Mouse (Mus musculus): ENCODE results near the gene Lmnb2. TPM values are rescaled to one million over a fixed set of nuclear protein-coding genes. Genes with fewer than 3 reads are reported as not detected.

The Lmnb2 gene
- polyA plus RNA-seq, 1 experiment = 66.4 TPM

DNA sequence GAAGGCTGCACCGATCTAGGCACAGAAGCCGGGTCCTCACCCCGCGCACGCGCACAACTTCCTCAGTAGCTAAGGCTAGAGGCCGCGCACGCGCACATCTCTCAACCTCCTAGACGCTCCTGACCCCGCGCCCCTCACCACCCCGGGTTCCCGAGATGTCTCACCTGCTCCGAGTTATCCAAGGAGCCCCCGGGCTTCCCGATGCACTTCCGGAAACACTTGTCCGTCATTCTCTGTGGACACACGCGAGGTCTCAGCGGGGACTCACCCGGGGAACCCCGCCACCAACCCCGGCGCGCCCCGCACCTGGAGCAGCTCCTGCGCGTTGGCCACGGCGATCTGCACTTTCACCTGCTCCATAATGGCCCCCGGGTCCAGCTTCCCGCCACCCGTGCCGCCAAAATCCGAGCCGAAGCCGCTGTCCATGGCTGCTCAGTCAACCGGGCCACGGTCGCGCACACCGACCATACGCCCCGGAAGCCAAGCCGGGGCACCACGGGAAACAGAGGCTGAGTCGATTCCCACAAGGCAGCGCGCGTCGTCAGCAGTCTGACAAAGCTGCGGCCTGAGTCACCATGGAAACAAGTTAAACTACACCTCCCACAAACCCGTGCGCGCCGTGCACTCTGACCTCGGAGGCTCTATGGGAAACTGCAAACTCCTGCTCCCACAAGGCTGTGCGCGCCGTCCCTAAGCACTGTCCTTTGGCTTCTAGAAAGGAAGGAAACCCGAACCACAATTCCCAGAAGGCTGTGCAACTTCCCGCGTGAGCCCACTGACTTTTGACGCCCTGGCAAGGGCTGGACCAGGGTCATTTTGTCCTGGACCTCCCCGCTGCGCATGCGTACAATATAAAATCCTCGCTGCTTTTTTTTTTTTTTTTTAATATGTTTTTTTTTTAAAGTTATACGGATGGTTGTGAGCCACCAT, 17.5 kb downstream of the Lmnb2 start, which contains the start of gene Timm13:
Gene Timm13, minus strand, starts transcription at position 652 of the 930 bp plus-strand sequence.
- H3K79me2 ChIP-seq (ENCODE audit: control insufficient read depth, insufficient read depth) = peaks cover 27% of the 10 kb centered on the region
- peaks cover 56% of the 10 kb centered on the region for H3K36me3 ChIP-seq (ENCODE audit: control insufficient read depth, insufficient read depth)
- TF ChIP-seq CTCF (IDR thresholded peaks at IDR 0.05; ENCODE audit: control insufficient read depth, insufficient read depth, insufficient read length) (no peak), CEBPB (IDR thresholded peaks at IDR 0.05; ENCODE audit: low read depth) (no peak), MYOG (IDR thresholded peaks at IDR 0.05; ENCODE audit: control insufficient read depth, extremely low read depth, insufficient read length) (no peak), MYOD1 (IDR thresholded peaks at IDR 0.05; ENCODE audit: control insufficient read depth, insufficient read length, low read depth) (no peak)
- H3K4me3 ChIP-seq (ENCODE audit: insufficient read depth, poor library complexity, severe bottlenecking) = peak within 1 kb of the TSS; percentile 99
- H3K27me3 ChIP-seq (ENCODE audit: control insufficient read depth, insufficient read depth, insufficient read length) = no peaks in the 10 kb centered on the region
- peaks cover 19% of the 10 kb centered on the region for H3K79me3 ChIP-seq (ENCODE audit: low read depth)
- peak within 1 kb of the TSS; percentile 73 for H3ac ChIP-seq (ENCODE audit: control insufficient read depth, insufficient read length, low read depth)

GRCm38 (mm10) chr10:80899591-80900317, 18.3 kb downstream of the Lmnb2 start:
- Histone ChIP-seq H3K36me3 (ENCODE audit: control insufficient read depth, insufficient read depth) (peaks cover 52% of the 10 kb centered on the region), H3K27me3 (ENCODE audit: control insufficient read depth, insufficient read depth, insufficient read length) (no peaks in the 10 kb centered on the region)
- TF ChIP-seq USF1 (IDR thresholded peaks at IDR 0.05; ENCODE audit: low read depth) (no peak), MAX (IDR thresholded peaks at IDR 0.05) (peak; percentile 62)

DNA sequence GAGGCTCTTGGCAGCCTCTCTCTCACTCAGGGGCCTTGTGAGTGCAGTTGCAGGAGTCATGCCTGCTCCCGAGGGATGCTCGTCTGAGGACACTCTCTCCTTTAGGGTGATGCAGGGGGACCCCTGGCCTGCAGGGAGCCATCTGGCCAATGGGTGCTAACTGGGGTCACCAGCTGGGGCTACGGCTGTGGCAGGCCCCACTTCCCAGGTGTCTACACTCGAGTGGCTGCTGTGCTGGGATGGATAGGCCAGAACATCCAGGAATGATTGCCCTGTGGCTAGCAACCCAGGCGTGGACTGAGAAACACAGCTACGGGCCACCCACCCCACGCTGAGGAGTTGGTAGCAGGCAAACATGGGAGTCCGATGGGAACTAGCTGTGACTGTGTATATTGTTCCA, 19.0 kb downstream of the Lmnb2 start:
- Histone ChIP-seq H3K4me3 (ENCODE audit: insufficient read depth, poor library complexity, severe bottlenecking) (no peak overlapping the region), H3ac (ENCODE audit: control insufficient read depth, insufficient read length, low read depth) (peak overlapping the region; percentile 12), H3K36me3 (ENCODE audit: control insufficient read depth, insufficient read depth) (peaks cover 46% of the 10 kb centered on the region), H3K27me3 (ENCODE audit: control insufficient read depth, insufficient read depth, insufficient read length) (no peaks in the 10 kb centered on the region), H3K79me2 (ENCODE audit: control insufficient read depth, insufficient read depth) (peaks cover 27% of the 10 kb centered on the region), H3K79me3 (ENCODE audit: low read depth) (peaks cover 19% of the 10 kb centered on the region)
- TF ChIP-seq CEBPB (IDR thresholded peaks at IDR 0.05; ENCODE audit: low read depth) (no peak), CTCF (IDR thresholded peaks at IDR 0.05; ENCODE audit: control insufficient read depth, insufficient read depth, insufficient read length) (no peak), USF1 (IDR thresholded peaks at IDR 0.05; ENCODE audit: low read depth) (no peak), FOSL1 (IDR thresholded peaks at IDR 0.05; ENCODE audit: insufficient read depth, low read length, poor library complexity, severe bottlenecking) (no peak), MYOD1 (IDR thresholded peaks at IDR 0.05; ENCODE audit: control insufficient read depth, insufficient read length, low read depth) (no peak), MYOG (IDR thresholded peaks at IDR 0.05; ENCODE audit: control insufficient read depth, extremely low read depth, insufficient read length) (no peak), MAX (IDR thresholded peaks at IDR 0.05) (no peak)

More at GRCm38 (mm10) chr10:80899591-80900317, 18.3 kb downstream of the Lmnb2 start:
- H3K79me2 ChIP-seq (ENCODE audit: control insufficient read depth, insufficient read depth) = peaks cover 27% of the 10 kb centered on the region
- H3K4me3 ChIP-seq (ENCODE audit: insufficient read depth, poor library complexity, severe bottlenecking) = peak overlapping the region; percentile 99
- H3ac ChIP-seq (ENCODE audit: control insufficient read depth, insufficient read length, low read depth) = peak overlapping the region; percentile 73
- H3K79me3 ChIP-seq (ENCODE audit: low read depth) = peaks cover 19% of the 10 kb centered on the region

DNA sequence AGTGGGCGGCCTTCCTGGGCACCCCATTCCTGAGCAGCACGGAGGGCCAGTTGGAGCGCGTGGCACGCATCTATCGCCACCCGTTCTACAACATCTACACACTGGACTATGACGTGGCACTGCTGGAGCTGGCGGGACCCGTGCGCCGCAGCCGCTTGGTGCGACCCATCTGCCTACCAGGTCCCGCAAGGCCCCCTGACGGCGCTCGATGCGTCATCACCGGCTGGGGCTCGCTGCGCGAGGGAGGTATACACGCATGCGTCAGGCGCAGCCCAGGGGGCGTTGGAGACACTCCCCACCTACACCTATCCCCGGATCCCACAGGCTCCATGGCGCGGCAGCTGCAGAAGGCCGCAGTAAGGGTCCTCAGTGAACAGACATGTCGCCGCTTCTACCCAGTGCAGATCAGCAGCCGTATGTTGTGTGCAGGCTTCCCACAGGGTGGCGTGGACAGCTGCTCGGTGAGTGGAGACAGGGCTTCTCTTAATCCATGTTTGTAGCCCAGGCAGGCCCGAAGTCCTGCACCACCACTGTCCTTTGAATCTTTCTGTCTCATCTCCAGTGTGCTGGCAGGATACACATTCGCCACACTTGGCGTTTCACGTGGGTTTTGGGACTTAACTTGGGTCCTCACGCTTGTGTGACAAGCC, 20.1 kb downstream of the Lmnb2 start:
- Histone ChIP-seq H3K36me3 (ENCODE audit: control insufficient read depth, insufficient read depth) (peaks cover 35% of the 10 kb centered on the region), H3K4me3 (ENCODE audit: insufficient read depth, poor library complexity, severe bottlenecking) (no peak overlapping the region), H3K27me3 (ENCODE audit: control insufficient read depth, insufficient read depth, insufficient read length) (no peaks in the 10 kb centered on the region), H3K79me2 (ENCODE audit: control insufficient read depth, insufficient read depth) (peaks cover 27% of the 10 kb centered on the region), H3K79me3 (ENCODE audit: low read depth) (peaks cover 19% of the 10 kb centered on the region), H3ac (ENCODE audit: control insufficient read depth, insufficient read length, low read depth) (no peak overlapping the region)
- TF ChIP-seq MYOD1 (IDR thresholded peaks at IDR 0.05; ENCODE audit: control insufficient read depth, insufficient read length, low read depth) = no peak
- TF ChIP-seq MYOG (IDR thresholded peaks at IDR 0.05; ENCODE audit: control insufficient read depth, extremely low read depth, insufficient read length) = no peak
- no peak for TF ChIP-seq CTCF (IDR thresholded peaks at IDR 0.05; ENCODE audit: control insufficient read depth, insufficient read depth, insufficient read length)
- TF ChIP-seq CEBPB (IDR thresholded peaks at IDR 0.05; ENCODE audit: low read depth) = no peak
- TF ChIP-seq MAX (IDR thresholded peaks at IDR 0.05) = no peak
- no peak for TF ChIP-seq FOSL1 (IDR thresholded peaks at IDR 0.05; ENCODE audit: insufficient read depth, low read length, poor library complexity, severe bottlenecking)
- TF ChIP-seq USF1 (IDR thresholded peaks at IDR 0.05; ENCODE audit: low read depth) = no peak

GRCm38 (mm10) chr10:80896581-80897485, 21.2 kb downstream of the Lmnb2 start:
- H3K4me3 ChIP-seq (ENCODE audit: insufficient read depth, poor library complexity, severe bottlenecking) = no peak overlapping the region
- H3K79me2 ChIP-seq (ENCODE audit: control insufficient read depth, insufficient read depth) = peaks cover 27% of the 10 kb centered on the region
- H3ac ChIP-seq (ENCODE audit: control insufficient read depth, insufficient read length, low read depth) = no peak overlapping the region
- H3K79me3 ChIP-seq (ENCODE audit: low read depth) = peaks cover 19% of the 10 kb centered on the region
- H3K27me3 ChIP-seq (ENCODE audit: control insufficient read depth, insufficient read depth, insufficient read length) = no peaks in the 10 kb centered on the region
- peaks cover 25% of the 10 kb centered on the region for H3K36me3 ChIP-seq (ENCODE audit: control insufficient read depth, insufficient read depth)
- TF ChIP-seq CTCF (IDR thresholded peaks at IDR 0.05; ENCODE audit: control insufficient read depth, insufficient read depth, insufficient read length) (no peak), USF1 (IDR thresholded peaks at IDR 0.05; ENCODE audit: low read depth) (no peak), CEBPB (IDR thresholded peaks at IDR 0.05; ENCODE audit: low read depth) (no peak), MAX (IDR thresholded peaks at IDR 0.05) (no peak), MYOD1 (IDR thresholded peaks at IDR 0.05; ENCODE audit: control insufficient read depth, insufficient read length, low read depth) (no peak), MYOG (IDR thresholded peaks at IDR 0.05; ENCODE audit: control insufficient read depth, extremely low read depth, insufficient read length) (no peak), FOSL1 (IDR thresholded peaks at IDR 0.05; ENCODE audit: insufficient read depth, low read length, poor library complexity, severe bottlenecking) (no peak)

Measured in C2C12 (cell line).